Mouse (Mus musculus): Measurements from ENCODE around the gene Iqsec3.

Gene Iqsec3

GRCm38 (mm10) chr6:121473093-121473821 lies at the start of gene Iqsec3:
Iqsec3 (minus strand) TSS chr6:121473678.
- DNase-seq (ENCODE audit: extremely low read depth, low read depth, low spot score) = no peak

DNA sequence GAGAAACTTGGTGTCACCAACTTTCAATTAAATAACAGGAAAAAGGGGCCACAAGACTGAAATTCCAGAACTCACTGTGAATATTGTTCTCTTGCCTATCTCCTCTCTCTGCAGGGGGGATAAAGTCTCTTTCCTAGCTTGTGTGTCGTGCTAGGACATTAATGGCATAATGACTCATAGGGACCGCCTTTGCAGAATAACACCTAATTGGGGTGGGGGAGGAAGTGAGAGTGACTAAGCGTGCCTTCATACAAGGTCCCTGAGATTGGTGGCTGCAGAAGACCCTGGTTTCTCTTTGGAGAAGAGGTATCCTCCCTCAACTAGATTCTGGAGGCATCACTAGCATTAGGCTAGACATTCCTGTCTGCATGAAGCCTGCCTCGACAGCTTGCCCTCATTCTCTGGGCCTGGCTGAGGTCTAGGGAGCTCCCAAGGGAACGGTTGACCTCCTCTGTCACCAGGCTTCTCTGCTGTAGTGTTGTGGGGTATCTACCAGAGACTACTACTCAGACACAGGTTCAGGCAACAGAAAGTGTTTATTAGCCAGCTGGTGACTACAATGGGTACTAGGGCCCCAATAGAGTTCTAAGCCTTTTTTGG lies 48.7 kb upstream of the Iqsec3 start:
- no peak for DNase-seq (ENCODE audit: extremely low read depth, low read depth, low spot score)

GRCm38 (mm10) chr6:121521030-121521429 lies 47.6 kb upstream of the Iqsec3 start:
- DNase-seq (ENCODE audit: extremely low read depth, low read depth, low spot score) = no peak

DNA sequence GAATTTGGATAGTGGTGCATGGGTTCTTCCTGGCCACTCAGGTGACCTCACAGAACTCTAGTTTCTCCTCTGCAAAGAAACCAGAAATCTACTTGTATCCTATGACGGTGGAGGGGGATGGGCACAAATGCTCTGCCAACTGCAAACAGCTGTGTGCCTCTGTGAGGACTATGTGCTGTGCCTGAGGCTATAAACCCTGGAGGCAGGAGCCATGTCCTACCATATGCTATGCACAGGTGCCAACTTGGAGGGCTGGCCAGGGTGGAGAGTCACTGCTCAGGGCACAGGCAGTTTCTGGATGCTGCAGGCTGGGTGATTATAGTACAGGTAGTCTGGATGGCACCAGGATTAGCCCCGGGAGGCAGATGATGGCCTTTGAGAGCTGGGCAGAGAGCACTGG lies 46.4 kb upstream of the Iqsec3 start:
- DNase-seq (ENCODE audit: extremely low read depth, low read depth, low spot score) = no peak

DNA sequence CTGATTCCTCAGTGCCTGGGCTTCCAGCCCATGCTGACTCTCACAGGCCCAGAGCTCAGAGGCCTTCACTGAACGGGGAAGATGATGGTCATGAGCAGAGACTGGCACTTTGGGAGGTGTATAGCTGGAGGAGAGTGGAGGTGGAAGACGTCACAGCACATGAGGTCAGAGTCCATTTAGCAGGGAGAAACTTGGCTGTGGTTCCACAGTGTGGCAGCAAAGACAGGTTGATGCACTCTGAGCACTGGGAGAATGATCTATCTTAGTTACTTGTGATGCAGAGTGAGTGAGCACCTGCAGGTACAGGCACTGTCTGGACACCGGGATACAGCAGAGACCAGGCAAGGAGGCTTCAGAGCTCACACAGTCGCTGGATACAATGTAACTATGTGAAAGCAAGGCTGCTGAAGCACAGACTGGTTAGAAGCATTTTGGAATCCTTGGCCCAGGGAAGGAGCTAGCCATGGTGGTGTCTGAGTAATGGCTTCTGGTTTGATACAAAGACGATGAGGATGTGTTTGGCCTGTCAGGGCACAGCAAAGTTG lies 45.9 kb upstream of the Iqsec3 start:
- no peak for DNase-seq (ENCODE audit: extremely low read depth, low read depth, low spot score)

GRCm38 (mm10) chr6:121517726-121518125 lies 44.2 kb upstream of the Iqsec3 start:
- DNase-seq (ENCODE audit: extremely low read depth, low read depth, low spot score) = no peak

DNA sequence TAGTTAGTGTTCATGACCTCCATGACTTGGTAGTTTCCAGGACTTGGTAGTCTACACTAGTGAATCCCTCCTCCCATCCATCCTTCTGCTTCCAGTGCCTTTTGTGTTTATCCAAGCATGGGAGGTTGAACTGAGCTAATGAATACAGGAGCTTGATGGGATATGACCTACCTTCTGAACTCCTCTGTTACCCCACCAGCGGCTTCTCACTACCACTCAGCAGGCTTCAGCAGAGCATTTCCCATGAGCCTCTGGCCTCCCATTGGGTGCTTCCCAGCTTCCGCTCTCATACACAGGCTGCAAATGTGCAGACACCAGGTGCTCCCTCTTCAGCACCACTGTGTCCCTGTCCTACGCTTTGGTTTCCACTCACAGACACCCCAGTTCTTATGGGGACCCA lies 36.9 kb upstream of the Iqsec3 start:
- DNase-seq (ENCODE audit: extremely low read depth, low read depth, low spot score) = no peak

GRCm38 (mm10) chr6:121509871-121510270 lies 36.4 kb upstream of the Iqsec3 start:
- DNase-seq (ENCODE audit: extremely low read depth, low read depth, low spot score) = no peak

DNA sequence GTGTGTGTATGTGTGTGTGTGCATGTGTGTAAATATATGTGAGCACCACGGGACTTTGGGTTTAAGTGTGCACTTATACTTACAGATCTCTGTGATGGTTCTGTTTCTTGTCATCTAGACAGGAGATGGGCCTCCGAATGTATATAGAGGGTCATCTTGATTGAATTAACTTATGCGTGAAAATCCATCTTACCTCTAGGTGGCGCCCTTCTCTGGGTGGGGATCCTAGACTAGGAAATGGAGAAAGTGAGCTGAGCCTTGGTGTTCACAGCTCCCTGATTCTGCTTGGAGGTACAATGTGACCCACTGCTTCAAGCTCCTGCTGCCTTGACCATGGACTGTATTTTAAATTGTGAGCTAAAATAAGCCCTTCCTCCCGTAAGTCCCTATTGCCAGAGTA lies 34.8 kb upstream of the Iqsec3 start:
- DNase-seq (ENCODE audit: extremely low read depth, low read depth, low spot score) = no peak

DNA sequence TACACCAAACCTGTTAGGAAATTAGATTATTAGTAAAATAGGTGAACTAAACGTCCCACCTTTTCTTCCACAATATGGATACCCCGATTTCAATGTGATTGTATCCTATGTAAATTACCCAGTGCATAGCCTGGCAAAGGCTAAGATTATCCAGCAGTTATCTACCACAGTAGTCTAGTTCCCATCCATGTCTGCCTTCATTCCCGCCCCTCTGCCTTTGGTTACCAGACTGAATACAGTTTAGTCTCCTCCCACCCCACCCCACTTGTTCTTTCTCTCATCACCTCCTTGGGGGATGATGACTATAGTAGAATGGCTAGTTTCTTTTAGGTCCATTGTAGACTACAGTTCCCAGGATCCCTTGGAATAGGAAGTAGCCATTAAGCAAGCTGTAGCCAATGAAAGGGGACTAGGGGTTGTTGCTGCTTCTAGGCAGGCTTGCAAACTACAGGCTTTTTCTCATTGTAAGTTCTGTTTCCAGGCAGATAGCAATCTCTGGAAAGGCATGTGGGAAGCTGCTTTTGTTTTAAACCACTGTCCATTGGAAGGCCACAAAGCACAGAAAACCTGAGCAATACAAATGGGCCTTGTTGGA lies 27.7 kb upstream of the Iqsec3 start:
- DNase-seq (ENCODE audit: extremely low read depth, low read depth, low spot score) = no peak

- DNase-seq (ENCODE audit: extremely low read depth, low read depth, low spot score) = no peak
Measured at GRCm38 (mm10) chr6:121499856-121500255, 26.4 kb upstream of the Iqsec3 start.

DNA sequence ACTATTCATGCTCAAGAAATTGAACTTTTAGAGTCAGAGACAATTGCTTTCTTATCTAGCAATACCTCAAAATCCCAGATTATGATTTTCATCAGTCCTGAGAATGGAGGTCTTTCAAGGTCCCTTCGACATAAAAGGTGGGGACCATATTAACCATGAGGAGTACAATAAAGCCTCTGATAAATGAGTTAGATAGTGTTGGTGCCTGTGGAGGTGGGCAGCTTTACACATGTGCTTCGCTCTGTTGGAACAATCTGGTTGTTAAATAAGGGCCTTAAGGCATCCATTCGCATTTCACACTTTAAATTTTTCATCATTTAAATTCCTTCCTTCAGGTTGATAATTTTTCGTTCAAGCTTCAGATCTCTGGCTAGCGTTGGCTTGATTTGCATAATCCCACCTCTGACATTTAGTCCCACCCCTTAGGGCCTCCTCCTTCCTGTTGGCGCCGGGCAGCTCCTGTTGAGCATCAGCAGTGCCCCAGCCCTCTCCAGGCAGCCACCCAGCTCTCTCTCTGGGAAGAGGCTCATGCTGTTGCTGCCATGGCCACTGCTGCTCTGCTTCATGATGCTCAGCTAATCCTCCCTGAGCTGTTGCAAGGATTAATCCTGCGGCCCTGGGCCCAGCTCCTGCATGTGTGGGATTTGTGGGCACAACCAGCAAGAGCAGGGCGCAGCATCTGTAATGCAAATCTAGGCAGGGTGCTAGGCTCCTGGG lies 25.5 kb upstream of the Iqsec3 start:
- DNase-seq (ENCODE audit: extremely low read depth, low read depth, low spot score) = no peak

DNA sequence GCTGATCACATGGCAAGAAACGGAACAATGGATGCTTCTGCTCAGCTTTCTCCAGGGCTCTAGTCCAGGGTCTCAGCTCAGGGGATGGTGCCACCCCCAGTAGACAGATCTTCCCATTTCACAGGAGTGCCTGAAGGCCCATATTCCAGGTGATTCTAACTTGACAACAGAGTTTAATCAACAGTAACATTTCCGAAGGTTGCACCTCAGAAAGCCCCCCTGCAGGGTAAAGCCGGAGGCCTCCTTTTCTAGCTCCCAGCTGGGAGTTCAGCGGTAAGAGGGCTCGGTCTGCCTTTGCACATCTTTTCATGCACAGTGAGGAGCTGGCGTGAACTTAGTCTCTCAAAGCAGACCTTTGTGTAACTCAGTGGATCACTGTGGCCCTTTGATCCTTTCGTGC lies 22.1 kb upstream of the Iqsec3 start:
- DNase-seq (ENCODE audit: extremely low read depth, low read depth, low spot score) = no peak

GRCm38 (mm10) chr6:121495026-121495425 lies 21.5 kb upstream of the Iqsec3 start:
- DNase-seq (ENCODE audit: extremely low read depth, low read depth, low spot score) = no peak

GRCm38 (mm10) chr6:121494319-121494718 lies 20.8 kb upstream of the Iqsec3 start:
- no peak for DNase-seq (ENCODE audit: extremely low read depth, low read depth, low spot score)

DNA sequence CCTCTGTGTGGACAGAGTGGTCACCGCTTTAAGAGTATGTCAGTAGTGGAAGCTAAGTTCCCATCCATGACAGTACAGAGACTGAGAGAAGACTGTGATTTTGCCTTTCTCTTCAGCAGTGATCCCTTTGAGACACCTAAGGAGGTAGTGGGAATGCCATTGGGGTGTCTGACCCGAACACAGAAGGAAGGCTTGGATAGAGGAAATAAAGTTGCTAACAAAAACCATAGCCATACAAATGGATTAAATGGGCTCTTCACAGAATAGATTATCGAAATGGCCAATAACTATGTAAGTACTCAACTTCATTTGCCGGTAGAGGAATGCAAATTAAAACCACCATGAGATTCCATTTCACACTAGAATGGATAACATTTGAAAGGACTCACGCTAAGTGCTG lies 17.9 kb upstream of the Iqsec3 start:
- DNase-seq (ENCODE audit: extremely low read depth, low read depth, low spot score) = no peak

GRCm38 (mm10) chr6:121472273-121472672 lies 1.2 kb downstream of the Iqsec3 start:
- no peak for DNase-seq (ENCODE audit: extremely low read depth, low read depth, low spot score)

DNA sequence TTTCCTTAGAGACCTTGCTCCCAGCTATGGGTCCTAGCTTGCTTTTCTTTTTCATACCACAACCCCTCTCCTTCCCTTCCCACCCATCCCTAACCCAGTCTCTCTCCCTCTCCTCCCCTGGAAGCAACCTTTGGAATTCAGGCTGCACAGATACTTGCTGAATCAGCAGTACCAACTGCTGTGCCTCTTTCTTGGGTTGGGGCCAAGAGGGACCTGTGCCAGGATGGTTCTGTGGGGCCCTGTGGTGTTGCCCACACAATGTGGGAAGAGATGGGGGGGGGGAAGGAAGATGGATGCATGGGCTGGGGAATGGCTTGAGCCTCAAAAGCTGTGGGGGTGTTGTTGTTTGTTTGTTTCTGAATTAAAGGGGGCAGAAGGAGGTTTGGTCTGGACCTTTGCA lies 5.2 kb downstream of the Iqsec3 start:
- no peak for DNase-seq (ENCODE audit: extremely low read depth, low read depth, low spot score)

DNA sequence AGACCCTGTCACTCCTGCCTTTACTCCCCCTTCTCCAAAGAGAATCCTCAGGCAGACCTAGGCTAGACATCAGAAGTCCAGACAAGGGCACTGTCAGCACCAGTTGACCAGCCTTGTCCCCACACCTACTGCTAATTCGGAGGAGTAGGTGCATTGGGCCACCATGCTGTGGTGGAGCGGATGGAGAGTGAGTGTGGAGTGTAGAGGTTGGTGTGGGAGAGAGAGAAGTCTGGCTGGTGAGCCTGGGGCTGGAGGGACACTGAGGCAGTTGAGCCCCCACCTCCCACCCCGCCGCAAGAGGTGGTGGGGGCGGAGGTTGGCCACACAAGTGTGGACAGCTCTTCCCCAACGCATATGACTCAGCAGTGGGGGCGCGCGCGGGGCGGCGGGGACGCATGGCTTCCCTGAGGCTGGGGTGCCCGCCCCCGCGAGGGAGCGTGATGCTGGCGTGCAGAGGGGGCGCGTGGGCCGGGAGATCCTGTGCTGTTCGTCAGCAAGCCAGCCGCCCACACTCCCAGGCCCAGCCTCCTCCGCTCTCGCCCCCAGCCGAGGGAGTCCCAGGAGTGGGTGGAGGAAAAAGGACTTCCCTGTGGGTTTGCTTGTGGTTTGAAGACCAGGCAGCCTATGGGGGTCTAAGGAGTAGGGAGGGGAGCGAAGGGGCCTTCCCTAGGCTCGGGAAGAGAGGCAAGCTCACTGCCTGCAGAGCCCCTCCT lies 10.7 kb downstream of the Iqsec3 start:
- DNase-seq (ENCODE audit: extremely low read depth, low read depth, low spot score) = no peak

- DNase-seq (ENCODE audit: extremely low read depth, low read depth, low spot score) = no peak
Measured at GRCm38 (mm10) chr6:121457381-121457780, 16.1 kb downstream of the Iqsec3 start.

DNA sequence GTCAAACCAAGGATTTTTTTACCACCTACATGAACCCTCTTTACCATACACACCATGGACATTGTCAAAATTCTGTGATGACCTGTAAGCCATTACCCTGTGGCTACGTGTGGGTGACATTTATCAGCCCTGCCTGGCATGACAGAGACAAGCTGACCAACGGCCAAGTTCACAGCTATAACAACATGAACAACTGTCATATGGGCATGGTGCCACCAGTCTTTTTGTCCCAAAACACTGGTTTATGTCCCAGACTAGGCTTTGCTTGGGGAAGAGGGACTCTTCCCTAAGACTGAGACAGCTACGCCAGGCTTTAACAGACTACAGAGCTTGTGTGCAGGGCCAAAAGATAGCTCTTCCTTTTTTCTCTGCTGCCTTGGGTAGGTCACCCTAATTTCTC lies 16.8 kb downstream of the Iqsec3 start:
- DNase-seq (ENCODE audit: extremely low read depth, low read depth, low spot score) = no peak
